In genomic region chr4:141998282-141998821, GRCm38 (mm10) we compare ENCODE assay signal across 8 mouse cellular contexts. TPM values are rescaled to one million over a fixed set of nuclear protein-coding genes. Genes with fewer than 3 reads are reported as not detected.
DNase-seq lines count a peak whose midpoint lies in the region; ATAC-seq and TF ChIP-seq lines count a peak whose summit lies in the region.

No protein-coding gene starts in this region.

- no peak overlapping the region for H3K27ac ChIP-seq in heart, embryonic 12.5 days (ENCODE audit: poor library complexity, severe bottlenecking)
- no peak overlapping the region for H3K27ac ChIP-seq in forebrain, postnatal 0 days (ENCODE audit: low read depth, low read length)
- H3K27ac ChIP-seq in liver, embryonic 12.5 days = no peak overlapping the region
- peak overlapping the region; percentile 77 for H3K27ac ChIP-seq in small intestine, adult 2 months (ENCODE audit: insufficient read depth, low read depth, low read length)

- no peak for TF ChIP-seq CTCF in forebrain, postnatal 0 days (IDR thresholded peaks at IDR 0.05; ENCODE audit: low read depth)
- no peak for TF ChIP-seq CTCF in small intestine, adult 2 months (IDR thresholded peaks at IDR 0.05; ENCODE audit: extremely low read depth, insufficient read length, insufficient replicate concordance, low read depth, low read length)

- peaks cover 10% of the 10 kb centered on the region; the same call in 1 of the 2 replicates for H3K4me1 ChIP-seq in heart, embryonic 12.5 days (replicated peaks)
- peaks cover 4% of the 10 kb centered on the region; the same call in 1 of the 2 replicates for H3K4me1 ChIP-seq in forebrain, postnatal 0 days (ENCODE audit: insufficient read depth)
- peaks cover 29% of the 10 kb centered on the region for H3K4me1 ChIP-seq in liver, embryonic 12.5 days
- H3K4me1 ChIP-seq in small intestine, adult 2 months (ENCODE audit: control insufficient read depth, insufficient read depth, insufficient read length, low read length) = peaks cover 23% of the 10 kb centered on the region

- H3K27me3 ChIP-seq in heart, embryonic 12.5 days (replicated peaks) = no peaks in the 10 kb centered on the region
- no peaks in the 10 kb centered on the region for H3K27me3 ChIP-seq in forebrain, postnatal 0 days (ENCODE audit: insufficient read depth, low read length)
- H3K27me3 ChIP-seq in liver, embryonic 12.5 days (replicated peaks) = no peaks in the 10 kb centered on the region
- H3K27me3 ChIP-seq in small intestine, adult 2 months (ENCODE audit: control insufficient read depth, insufficient read depth, low read length) = no peaks in the 10 kb centered on the region

- peaks cover 7% of the 10 kb centered on the region; the same call in 1 of the 2 replicates for H3K9me3 ChIP-seq in heart, embryonic 12.5 days (replicated peaks)
- no peaks in the 10 kb centered on the region for H3K9me3 ChIP-seq in forebrain, postnatal 0 days (ENCODE audit: low read length)
- no peaks in the 10 kb centered on the region for H3K9me3 ChIP-seq in liver, embryonic 12.5 days (replicated peaks)

- ATAC-seq in heart, embryonic 12.5 days (ENCODE audit: insufficient number of reproducible peaks, low FRiP score) = no peak
- ATAC-seq in forebrain, postnatal 0 days = peak; percentile 89
- ATAC-seq in liver, embryonic 12.5 days = no peak

- 26% methylated on average over 11 of the region's 11 CpGs for WGBS in heart, embryonic 12.5 days
- WGBS in forebrain, postnatal 0 days = 20% methylated on average over 11 of the region's 11 CpGs
- 25% methylated on average over 11 of the region's 11 CpGs for WGBS in liver, embryonic 12.5 days (ENCODE audit: insufficient replicate concordance)
- 10% methylated on average over 11 of the region's 11 CpGs for WGBS in small intestine, adult 2 months

- TF ChIP-seq POLR2A in small intestine, adult 2 months (IDR thresholded peaks at IDR 0.05; ENCODE audit: low read depth, low read length) = no peak

- no peak for DNase-seq in heart, postnatal 14 days
- peak; percentile 86 for DNase-seq in ES-CJ7 (ENCODE audit: low read depth, low spot score)
- peak; percentile 56 for DNase-seq in forebrain, postnatal 0 days
- DNase-seq in ovary, postnatal 14 days (ENCODE audit: low spot score) = no peak
- no peak for DNase-seq in frontal cortex, postnatal 10 days (ENCODE audit: low spot score in 2 of 2)

- H3K4me3 ChIP-seq in heart, embryonic 12.5 days = peak overlapping the region; percentile 30
- H3K4me3 ChIP-seq in forebrain, postnatal 0 days (ENCODE audit: low read depth, low read length) = peak overlapping the region; percentile 31
- H3K4me3 ChIP-seq in liver, embryonic 12.5 days = peak overlapping the region; percentile 31
- H3K4me3 ChIP-seq in small intestine, adult 2 months (ENCODE audit: low read depth, low read length) = peak overlapping the region; percentile 60

- H3K4me2 ChIP-seq in heart, embryonic 12.5 days = peak overlapping the region; percentile 56
- peak overlapping the region; percentile 44 for H3K4me2 ChIP-seq in forebrain, postnatal 0 days (ENCODE audit: low read depth)
- H3K4me2 ChIP-seq in liver, embryonic 12.5 days = peak overlapping the region; percentile 47

- intact Hi-C loops in heart, postnatal 14 days (cut with DNase I) = no loop called here

- H3K9ac ChIP-seq in heart, embryonic 12.5 days = no peak overlapping the region
- H3K9ac ChIP-seq in forebrain, postnatal 0 days = no peak overlapping the region
- no peak overlapping the region for H3K9ac ChIP-seq in liver, embryonic 12.5 days

- no peaks in the 10 kb centered on the region for H3K36me3 ChIP-seq in heart, embryonic 12.5 days
- no peaks in the 10 kb centered on the region for H3K36me3 ChIP-seq in forebrain, postnatal 0 days (ENCODE audit: insufficient read depth)
- H3K36me3 ChIP-seq in liver, embryonic 12.5 days = no peaks in the 10 kb centered on the region
- no peaks in the 10 kb centered on the region for H3K36me3 ChIP-seq in small intestine, adult 2 months (ENCODE audit: control insufficient read depth, insufficient read depth, low read length)

RNA-seq across cellular contexts. Expression of gene Fhad1, which starts 16.5 kb away (rescaled TPM):
- 3.9 and 4.8 TPM in 2 replicates for polyA plus RNA-seq in heart, embryonic 12.5 days (2016; fragmentation: Nextera tagmentation; extraction: Ambion mirVana)
- total RNA-seq in heart, postnatal 14 days (2021) = under 1 TPM; 0.17 to 0.48 TPM
- 2.0 and 3.9 TPM in 2 replicates for total RNA-seq in forebrain, postnatal 0 days (2014; rRNA removed)
- 3.5 and 4.6 TPM in 2 replicates for polyA plus RNA-seq in forebrain, postnatal 0 days (2015; fragmentation: Nextera tagmentation; extraction: Ambion mirVana)
- polyA plus RNA-seq in liver, embryonic 12.5 days (2016; fragmentation: Nextera tagmentation; extraction: Ambion mirVana) = 0.61 and 0.96 TPM in 2 replicates
- 0.03 and 0.05 TPM in 2 replicates for polyA plus RNA-seq in small intestine, adult 2 months (2012; rRNA removed)

Comparison
In these comparisons a context has a peak if more than half of its experiments do, and no peak if none do; other contexts are left out.
1. DNase-seq: peak in ES-CJ7 (single experiment) and forebrain, postnatal 0 days (single experiment); none in heart, postnatal 14 days (0 of 2), ovary, postnatal 14 days (single experiment) and frontal cortex, postnatal 10 days (0 of 2).
2. Peak in every context shown above with its lines, with median percentiles within 50 percentile points of each other: H3K4me2 ChIP-seq and H3K4me3 ChIP-seq.